Mouse (Mus musculus): ENCODE measurements around the gene Mrpl57. TPM values are rescaled to one million over a fixed set of nuclear protein-coding genes. Genes with fewer than 3 reads are reported as not detected.

The Mrpl57 gene
- polyA plus RNA-seq, 1 experiment from 2014 or later: 127 TPM

DNA sequence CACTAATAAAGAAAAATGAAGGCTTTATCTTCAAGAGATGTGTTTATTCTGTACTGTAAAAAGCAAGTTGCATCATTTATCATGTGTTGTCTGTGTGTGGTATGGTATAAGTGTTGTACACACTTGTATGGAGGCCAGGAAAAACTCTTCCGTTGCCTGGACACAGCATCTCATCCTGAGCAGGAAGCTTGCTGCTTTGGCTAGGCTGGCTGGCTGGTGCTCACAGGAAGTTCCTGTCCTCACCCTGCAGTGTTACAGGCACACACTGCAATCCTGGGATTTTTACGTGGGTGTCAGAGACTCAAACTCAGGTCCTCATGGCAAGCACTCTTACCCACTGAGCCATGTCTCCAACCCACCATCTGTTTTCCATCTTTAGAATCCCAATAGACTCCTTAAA lies 37.1 kb downstream of the Mrpl57 start:
- ATAC-seq (ENCODE audit: low FRiP score): no peak
- H3K9ac ChIP-seq: no peak overlapping the region
- H3K4me1 ChIP-seq: no peaks in the 10 kb centered on the region
- no peaks in the 10 kb centered on the region for H3K27me3 ChIP-seq
- no peak overlapping the region for H3K4me3 ChIP-seq
- no peaks in the 10 kb centered on the region for H3K9me3 ChIP-seq (replicated peaks)
- H3K27ac ChIP-seq: no peak overlapping the region
- WGBS: 94% methylated on average over 2 of the region's 2 CpGs
- H3K4me2 ChIP-seq (replicated peaks): no peak overlapping the region
- H3K36me3 ChIP-seq: peaks cover 37% of the 10 kb centered on the region

DNA sequence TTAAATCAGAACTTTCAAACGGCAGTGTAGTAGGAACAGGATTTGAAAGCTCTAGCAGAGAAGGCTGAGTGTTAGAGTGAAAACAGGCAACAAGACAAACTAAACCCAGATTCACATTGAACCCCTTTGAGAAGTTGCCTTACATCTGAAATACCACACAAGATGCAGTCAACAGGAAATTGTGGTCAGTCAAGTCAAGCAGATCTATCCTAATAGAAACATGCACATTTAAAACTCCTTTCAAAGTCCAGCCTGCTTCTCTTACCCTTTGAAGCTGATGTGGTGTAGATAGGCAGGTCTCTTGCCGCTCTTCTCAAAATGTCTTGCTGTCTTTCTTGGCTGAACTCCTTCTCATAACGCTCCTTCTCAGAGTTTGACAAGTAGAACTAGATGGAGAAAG lies 39.2 kb downstream of the Mrpl57 start:
- Histone ChIP-seq H3K4me2 (replicated peaks) (no peak overlapping the region), H3K9me3 (replicated peaks) (no peaks in the 10 kb centered on the region), H3K4me1 (no peaks in the 10 kb centered on the region), H3K27me3 (no peaks in the 10 kb centered on the region), H3K27ac (no peak overlapping the region), H3K4me3 (no peak overlapping the region), H3K9ac (no peak overlapping the region), H3K36me3 (peaks cover 46% of the 10 kb centered on the region)
- no peak for ATAC-seq (ENCODE audit: low FRiP score)
- WGBS: 95% methylated on average over 3 of the region's 3 CpGs

DNA sequence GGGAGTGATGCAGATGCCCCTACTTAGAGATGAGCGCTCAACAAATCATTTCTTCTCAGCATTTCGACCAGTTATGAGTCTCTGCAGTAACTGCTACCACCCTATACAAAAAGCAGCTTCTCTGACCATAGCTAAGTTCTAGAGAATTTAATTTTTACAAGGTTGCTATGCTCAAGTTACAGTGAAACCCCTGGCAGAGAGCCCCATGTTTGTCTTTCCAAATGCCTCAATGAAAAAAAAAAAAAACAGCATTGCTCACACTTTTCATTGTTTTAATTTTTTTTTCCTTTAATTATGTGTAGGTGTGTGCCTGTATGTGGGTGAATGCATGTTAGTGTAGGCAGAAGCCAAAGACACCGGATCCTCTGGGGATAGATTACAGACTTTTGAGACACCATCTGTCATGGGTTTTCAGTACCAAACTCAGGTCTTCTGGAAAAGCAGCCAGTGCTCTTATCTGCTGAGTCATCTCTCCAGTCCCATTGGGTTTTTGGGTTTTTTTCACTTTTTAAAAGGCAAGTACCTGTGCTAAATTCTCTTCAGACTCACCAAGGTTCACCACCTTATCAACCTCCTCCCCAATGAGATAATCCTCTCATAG lies 40.7 kb downstream of the Mrpl57 start:
- H3K4me1 ChIP-seq: no peaks in the 10 kb centered on the region
- H3K27me3 ChIP-seq: no peaks in the 10 kb centered on the region
- no peak overlapping the region for H3K27ac ChIP-seq
- H3K36me3 ChIP-seq: peaks cover 42% of the 10 kb centered on the region
- no peak overlapping the region for H3K4me3 ChIP-seq
- no peaks in the 10 kb centered on the region for H3K9me3 ChIP-seq (replicated peaks)
- no peak overlapping the region for H3K9ac ChIP-seq
- WGBS: 93% methylated on average over 3 of the region's 3 CpGs
- H3K4me2 ChIP-seq (replicated peaks): no peak overlapping the region
- ATAC-seq (ENCODE audit: low FRiP score): no peak

DNA sequence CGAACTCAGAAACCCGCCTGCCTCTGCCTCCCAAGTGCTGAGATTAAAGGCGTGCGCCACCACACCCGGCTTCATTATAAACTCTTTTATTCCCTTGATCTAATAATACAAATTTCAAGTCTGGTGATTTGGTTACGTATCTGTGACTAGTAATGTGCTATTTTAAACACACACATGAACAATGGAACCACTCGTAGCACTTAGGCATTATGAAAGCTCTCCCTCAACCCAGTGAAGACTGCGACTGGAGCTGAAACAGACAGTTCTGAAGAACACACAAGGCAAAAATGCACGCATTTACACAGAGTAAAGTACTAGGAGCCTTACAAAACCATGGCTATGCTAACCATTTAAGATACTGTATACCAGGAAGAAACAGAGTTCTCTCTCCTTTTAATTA lies 51.9 kb downstream of the Mrpl57 start:
- Histone ChIP-seq H3K27me3 (no peaks in the 10 kb centered on the region), H3K9ac (no peak overlapping the region), H3K36me3 (peaks cover 4% of the 10 kb centered on the region; the same call in 1 of the 2 replicates), H3K9me3 (replicated peaks) (no peaks in the 10 kb centered on the region), H3K4me2 (replicated peaks) (no peak overlapping the region), H3K4me3 (no peak overlapping the region), H3K4me1 (peaks cover 6% of the 10 kb centered on the region; the same call in 1 of the 2 replicates), H3K27ac (no peak overlapping the region)
- WGBS: 93% methylated on average over 9 of the region's 9 CpGs
- ATAC-seq (ENCODE audit: low FRiP score): no peak

Small RNA genes lying within 50 kb of the gene (microRNA-seq; reads per million reads assigned to microRNA genes)
- not detected for gene Mir3077

Other genes with a start within 250 kb of the Mrpl57 start
- 24.4 and 24.8 TPM in 2 replicates for gene Xpo4, start 160.8 kb upstream of the Mrpl57 start, polyA plus RNA-seq (2016; fragmentation: Nextera tagmentation; extraction: Ambion mirVana)
- not detected in 2 replicates for gene Gm49361, start 80.1 kb upstream of the Mrpl57 start, polyA plus RNA-seq (2016; fragmentation: Nextera tagmentation; extraction: Ambion mirVana)
- gene Lats2, start 67.8 kb upstream of the Mrpl57 start, polyA plus RNA-seq (2016; fragmentation: Nextera tagmentation; extraction: Ambion mirVana): 21.3 and 23.9 TPM in 2 replicates
- gene Sap18, start 28.1 kb upstream of the Mrpl57 start, polyA plus RNA-seq (2016; fragmentation: Nextera tagmentation; extraction: Ambion mirVana): 29.3 and 30.3 TPM in 2 replicates
- 28.5 and 31.7 TPM in 2 replicates for gene Ska3, start within 50 bp of the Mrpl57 start, polyA plus RNA-seq (2016; fragmentation: Nextera tagmentation; extraction: Ambion mirVana)
- 67.0 and 71.6 TPM in 2 replicates for gene Zdhhc20, start 64.0 kb downstream of the Mrpl57 start, polyA plus RNA-seq (2016; fragmentation: Nextera tagmentation; extraction: Ambion mirVana)
- 73.1 and 84.1 TPM in 2 replicates for gene Micu2, start 173.0 kb downstream of the Mrpl57 start, polyA plus RNA-seq (2016; fragmentation: Nextera tagmentation; extraction: Ambion mirVana)
- 10.3 and 12.6 TPM in 2 replicates for gene Fgf9, start 244.3 kb downstream of the Mrpl57 start, polyA plus RNA-seq (2016; fragmentation: Nextera tagmentation; extraction: Ambion mirVana)

Data from hindbrain, embryonic 12.5 days (tissue).